Mouse (Mus musculus) heart, adult 2 months (tissue): ENCODE measurements at regions not wholly inside any gene's neighbourhood (a gene's known extent, or its start where the extent isn't known, plus 50 kb on each side); places are given as distances from the start of the nearest gene placed in this dataset.
"Not testable (repeated sequence)": the region's sequence is repeated elsewhere in the genome, so short reads cannot be mapped to it uniquely, and the experiment has no call there.

Experiments used
- DNase-seq, 2 experiments: peaks; one replicate each; pipeline ENCODE4 v3.0.0; 2021
- H3K27ac ChIP-seq: fragments of 200-600 bp; 2 replicates; pipeline ENCODE4 v1.8.1; 2022
- H3K27me3 ChIP-seq: fragments of 200-500 bp; 2 replicates; pipeline ENCODE4 v1.6.1; 2012; ENCODE audit warnings: mild to moderate bottlenecking, low read length, inconsistent platforms, mixed read lengths; ENCODE audit not compliant: control insufficient read depth, insufficient read depth
- H3K36me3 ChIP-seq: fragments of 200-500 bp; 2 replicates; pipeline ENCODE4 v1.6.1; 2012; ENCODE audit warnings: low read length, inconsistent platforms; ENCODE audit not compliant: control insufficient read depth, insufficient read depth
- H3K4me1 ChIP-seq: fragments of 200-500 bp; 2 replicates; pipeline ENCODE4 v1.6.1; 2011; ENCODE audit warnings: low read length; ENCODE audit not compliant: control insufficient read depth, insufficient read depth
- H3K4me3 ChIP-seq: fragments of 200-600 bp; 2 replicates; pipeline ENCODE4 v1.8.1; 2022
- H3K79me2 ChIP-seq: fragments of 200-500 bp; replicated peaks from 2 replicates; pipeline ENCODE4 v1.6.1; 2012; ENCODE audit warnings: mild to moderate bottlenecking, inconsistent platforms, low read length, moderate library complexity, mixed read lengths; ENCODE audit not compliant: control insufficient read depth, insufficient read depth
- H3K9ac ChIP-seq: fragments of 200-500 bp; 2 replicates; pipeline ENCODE4 v1.6.1; 2012; ENCODE audit warnings: low read depth, mild to moderate bottlenecking, control low read depth, inconsistent platforms, low read length, mixed read lengths
- CTCF ChIP-seq: fragments of 200-600 bp; IDR thresholded peaks from 2 replicates; pipeline ENCODE4 v1.8.1; 2022; ENCODE audit warnings: antibody characterized with exemption, mild to moderate bottlenecking, moderate library complexity
- EP300 ChIP-seq: fragments of 200-500 bp; IDR thresholded peaks from 2 replicates; pipeline ENCODE4 v1.6.1; 2011; ENCODE audit warnings: low read depth, low read length, control low read depth; ENCODE audit not compliant: insufficient read depth
- POLR2A ChIP-seq: fragments of 200-500 bp; IDR thresholded peaks from 2 replicates; pipeline ENCODE4 v1.6.1; 2011; ENCODE audit warnings: mild to moderate bottlenecking, low read depth, low read length, control low read depth; ENCODE audit not compliant: insufficient read depth
- WGBS: fragments of 180-500 bp; shearing (Covaris S2); methylation state at CpG from one replicate; pipeline ENCODE4 v1.1.7; 2018; 5-methylcytosine and 5-hydroxymethylcytosine counted together
- intact Hi-C: fragments of 180-260 bp; cut with DNase I; formaldehyde crosslinking; loops from one replicate; pipeline ENCODE4 v1.15.1; 2025

GRCm38 (mm10) chr17:26335551-26335950, 79.1 kb upstream of the Neurl1b start:
- no peaks in the 10 kb centered on the region for H3K36me3 ChIP-seq
- no peak for TF ChIP-seq EP300
- TF ChIP-seq POLR2A, result no peak
- TF ChIP-seq CTCF, result no peak
- no peak overlapping the region for H3K4me3 ChIP-seq
- no peak overlapping the region for H3K9ac ChIP-seq
- peaks cover 3% of the 10 kb centered on the region; the same call in 1 of the 2 replicates for H3K4me1 ChIP-seq
- DNase-seq, result no peak
- intact Hi-C loops, result no loop called here
- no peak overlapping the region for H3K27ac ChIP-seq
- H3K27me3 ChIP-seq, result no peaks in the 10 kb centered on the region
- no peaks in the 10 kb centered on the region for H3K79me2 ChIP-seq
- 65% methylated on average over 3 of the region's 3 CpGs for WGBS

GRCm38 (mm10) chr17:26336011-26336410, 78.6 kb upstream of the Neurl1b start:
- no peaks in the 10 kb centered on the region for H3K79me2 ChIP-seq
- no peak overlapping the region for H3K4me3 ChIP-seq
- DNase-seq, result no peak
- H3K9ac ChIP-seq, result no peak overlapping the region
- H3K36me3 ChIP-seq, result no peaks in the 10 kb centered on the region
- WGBS, result 40% methylated on average over 1 of the region's 1 CpGs
- no peak for TF ChIP-seq EP300
- TF ChIP-seq POLR2A, result no peak
- H3K27ac ChIP-seq, result no peak overlapping the region
- intact Hi-C loops, result no loop called here
- peaks cover 3% of the 10 kb centered on the region; the same call in 1 of the 2 replicates for H3K4me1 ChIP-seq
- H3K27me3 ChIP-seq, result no peaks in the 10 kb centered on the region

- Histone ChIP-seq H3K36me3 (no peaks in the 10 kb centered on the region), H3K79me2 (no peaks in the 10 kb centered on the region), H3K27ac (no peak overlapping the region), H3K4me3 (no peak overlapping the region), H3K4me1 (peaks cover 3% of the 10 kb centered on the region; the same call in 1 of the 2 replicates), H3K9ac (no peak overlapping the region), H3K27me3 (no peaks in the 10 kb centered on the region)
- 81% methylated on average over 3 of the region's 3 CpGs for WGBS
- intact Hi-C loops, result no loop called here
- TF ChIP-seq CTCF (no peak), EP300 (no peak), POLR2A (no peak)
- no peak for DNase-seq
Observed at GRCm38 (mm10) chr17:26337106-26337505, 77.5 kb upstream of the Neurl1b start.

GRCm38 (mm10) chr17:26345436-26345835, 69.2 kb upstream of the Neurl1b start:
- intact Hi-C loops, H3K4me3 ChIP-seq, H3K9ac ChIP-seq, H3K79me2 ChIP-seq, H3K27me3 ChIP-seq, H3K36me3 ChIP-seq, H3K4me1 ChIP-seq, DNase-seq, H3K27ac ChIP-seq: not testable (repeated sequence)
- 83% methylated on average over 7 of the region's 7 CpGs for WGBS

- Histone ChIP-seq H3K4me1 (no peaks in the 10 kb centered on the region), H3K27me3 (no peaks in the 10 kb centered on the region), H3K27ac (no peak overlapping the region), H3K36me3 (no peaks in the 10 kb centered on the region), H3K79me2 (no peaks in the 10 kb centered on the region), H3K9ac (no peak overlapping the region), H3K4me3 (no peak overlapping the region)
- TF ChIP-seq POLR2A (no peak), CTCF (no peak), EP300 (no peak)
- DNase-seq, result no peak
- 85% methylated on average over 5 of the region's 5 CpGs for WGBS
- intact Hi-C loops, result no loop called here
Observed at GRCm38 (mm10) chr17:26348116-26348515, 66.5 kb upstream of the Neurl1b start.

GRCm38 (mm10) chr17:26349741-26350140, 64.9 kb upstream of the Neurl1b start:
- no peak for DNase-seq
- no peaks in the 10 kb centered on the region for H3K27me3 ChIP-seq
- TF ChIP-seq CTCF, result peak; percentile 38
- no peak for TF ChIP-seq EP300
- intact Hi-C loops, result loop anchor here (5.0 kb wide), 1 partner anchor 32 kb away; no protein-coding TSS in a partner anchor
- H3K4me1 ChIP-seq, result no peaks in the 10 kb centered on the region
- no peaks in the 10 kb centered on the region for H3K79me2 ChIP-seq
- H3K9ac ChIP-seq, result no peak overlapping the region
- no peak overlapping the region for H3K4me3 ChIP-seq
- no peak overlapping the region for H3K27ac ChIP-seq
- H3K36me3 ChIP-seq, result no peaks in the 10 kb centered on the region
- WGBS, result 65% methylated on average over 2 of the region's 2 CpGs

GRCm38 (mm10) chr17:26350216-26350615, 64.4 kb upstream of the Neurl1b start:
- Histone ChIP-seq H3K4me1 (no peaks in the 10 kb centered on the region), H3K27ac (no peak overlapping the region), H3K9ac (no peak overlapping the region), H3K79me2 (no peaks in the 10 kb centered on the region), H3K36me3 (no peaks in the 10 kb centered on the region), H3K4me3 (no peak overlapping the region), H3K27me3 (no peaks in the 10 kb centered on the region)
- intact Hi-C loops, result loop anchor here (5.0 kb wide), 1 partner anchor 33 kb away; no protein-coding TSS in a partner anchor
- DNase-seq, result no peak
- 77% methylated on average over 5 of the region's 5 CpGs for WGBS
- TF ChIP-seq CTCF, result no peak
- no peak for TF ChIP-seq EP300
- no peak for TF ChIP-seq POLR2A
